Mouse (Mus musculus): ENCODE data around the gene Pltp.

Gene Pltp

DNA sequence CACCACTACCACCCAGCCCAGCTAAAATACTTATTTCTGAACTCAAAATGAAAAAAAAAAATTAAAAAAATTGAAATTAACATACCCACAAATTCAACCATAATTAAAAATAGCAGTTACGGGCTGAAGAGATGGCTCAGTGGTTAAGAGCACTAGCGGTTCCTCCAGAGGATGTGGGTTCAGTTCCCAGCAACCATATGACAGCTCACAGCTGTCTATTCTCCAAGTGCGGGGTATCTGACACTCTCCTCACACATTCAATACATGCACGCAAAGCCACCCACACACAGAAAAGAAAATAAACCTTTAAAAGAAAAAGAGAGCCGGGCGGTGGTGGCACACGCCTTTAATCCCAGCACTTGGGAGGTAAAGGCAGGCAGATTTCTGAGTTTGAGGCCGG lies 7.5 kb downstream of the Pltp start:
- no peak for DNase-seq (ENCODE audit: low spot score in 2 of 2)

DNA sequence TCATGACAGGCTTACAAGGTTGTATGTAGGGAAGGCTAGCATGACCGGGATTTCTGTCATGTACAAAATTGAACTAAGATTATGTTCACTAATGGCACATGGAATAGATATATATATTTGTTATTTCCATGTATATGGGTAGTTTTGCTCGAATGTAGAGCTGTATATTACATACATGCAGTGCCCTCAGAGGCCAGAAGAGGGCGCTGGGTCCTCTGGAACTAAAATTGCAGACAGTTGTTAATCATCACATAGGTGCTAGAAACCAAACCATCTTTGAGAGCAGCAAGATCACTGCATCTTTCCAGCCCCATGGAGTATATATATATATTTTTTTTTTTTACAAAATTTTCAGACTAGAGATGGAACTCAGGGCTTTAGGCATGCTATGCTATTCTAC lies 11.7 kb downstream of the Pltp start:
- DNase-seq (ENCODE audit: low spot score in 2 of 2): no peak

DNA sequence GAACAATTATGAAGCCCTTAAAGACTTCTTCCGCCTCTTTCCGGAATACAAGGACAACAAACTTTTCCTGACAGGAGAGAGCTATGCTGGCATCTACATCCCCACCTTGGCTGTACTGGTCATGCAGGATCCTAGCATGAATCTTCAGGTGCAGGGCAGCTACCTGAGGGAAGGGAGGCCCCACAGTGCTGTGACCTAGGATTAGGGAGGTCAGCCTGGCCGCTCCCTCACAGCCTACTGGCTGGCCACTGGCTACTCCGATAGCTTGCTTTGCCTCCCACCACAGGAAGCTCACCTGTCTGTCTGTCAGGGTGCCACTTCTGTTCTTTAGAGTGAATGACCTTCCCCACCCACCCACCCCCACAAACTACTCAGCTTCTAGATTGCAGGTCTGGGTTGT lies 22.3 kb downstream of the Pltp start:
- no peak for DNase-seq (ENCODE audit: low spot score in 2 of 2)

DNA sequence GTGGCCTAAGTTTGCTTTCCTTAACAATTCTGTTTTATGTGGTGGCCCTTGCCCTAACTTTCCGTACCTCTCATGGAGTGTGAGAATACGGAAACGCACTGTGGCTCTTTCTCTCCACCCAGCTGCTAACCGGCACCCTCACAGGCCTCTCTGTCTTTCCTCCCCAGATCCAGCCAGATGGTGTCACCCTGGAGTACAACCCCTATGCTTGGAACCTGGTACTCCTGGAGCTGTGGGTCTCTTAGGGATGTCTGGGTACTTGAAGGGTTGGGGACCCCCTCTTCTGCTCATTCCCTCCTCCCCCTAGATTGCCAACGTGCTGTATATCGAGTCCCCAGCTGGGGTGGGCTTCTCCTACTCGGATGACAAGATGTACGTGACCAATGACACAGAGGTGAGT lies 23.0 kb downstream of the Pltp start:
- DNase-seq (ENCODE audit: low spot score in 2 of 2): no peak

DNA sequence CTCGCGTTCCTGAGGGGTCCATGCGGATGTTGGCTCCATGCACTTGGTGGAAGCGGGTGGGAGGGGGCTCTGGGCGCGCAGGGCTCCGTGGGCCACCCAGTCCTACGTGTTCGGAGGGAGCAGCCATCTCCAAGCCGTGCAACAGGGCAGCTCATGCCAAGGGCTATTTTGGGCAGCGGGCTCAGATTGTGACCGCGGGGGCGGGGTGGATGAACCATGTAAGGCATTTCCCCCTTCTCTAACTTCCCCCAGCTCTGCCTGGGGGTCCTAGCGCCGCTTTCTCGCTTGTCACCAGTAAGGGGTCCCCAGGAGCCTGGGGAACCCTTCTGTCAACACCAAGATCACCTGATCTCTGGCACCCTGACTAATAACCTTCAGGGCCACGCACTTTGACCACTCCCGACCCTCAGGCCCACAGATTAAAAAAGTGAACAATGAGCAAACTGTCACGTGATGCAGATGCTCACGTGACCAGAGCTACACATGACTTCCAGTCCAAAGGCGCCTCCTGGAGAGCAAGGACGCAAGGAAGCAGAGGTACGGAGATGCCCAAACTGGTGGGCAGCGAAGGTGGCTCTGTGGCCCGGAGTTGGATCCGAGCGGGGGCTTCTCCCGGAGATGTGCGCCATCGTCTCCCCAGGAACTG lies 24.1 kb downstream of the Pltp start, which contains the start of gene Neurl2:
Gene Neurl2, minus strand, starts transcription at position 143 of the 646 bp plus-strand sequence.
- peak; percentile 89 to 92 for DNase-seq (ENCODE audit: low spot score in 2 of 2)

DNA sequence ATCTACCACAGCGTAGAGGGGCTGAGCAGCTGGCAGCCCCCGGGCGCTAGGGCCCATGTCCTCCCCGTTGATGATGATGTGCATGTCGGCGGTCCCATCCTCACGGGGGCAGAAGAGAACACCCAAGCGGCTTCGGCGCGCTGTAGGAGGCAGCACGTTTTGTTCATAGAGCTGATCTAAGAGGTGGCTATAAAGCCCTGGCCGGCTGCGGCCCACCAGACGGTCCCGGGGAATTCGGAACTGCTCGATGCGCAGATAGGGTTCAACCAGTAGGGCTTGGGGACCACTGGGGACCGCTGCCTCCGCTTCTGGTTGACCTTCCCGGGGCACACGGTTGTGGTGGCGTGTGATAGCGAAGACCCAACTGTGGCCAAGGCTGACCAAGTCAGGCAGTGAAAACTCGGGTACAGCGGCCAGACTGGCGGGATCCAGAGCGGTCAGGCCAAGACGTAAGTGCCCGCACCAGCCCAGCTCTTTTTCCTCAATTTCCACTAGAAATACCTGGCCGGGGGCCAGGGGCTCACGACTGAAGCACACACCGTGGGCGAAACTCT lies 24.7 kb downstream of the Pltp start, which contains the start of gene Ctsa:
Gene Ctsa, plus strand, starts transcription at position 126 of the 554 bp plus-strand sequence.
- DNase-seq (ENCODE audit: low spot score in 2 of 2): peak; percentile 73 to 76

DNA sequence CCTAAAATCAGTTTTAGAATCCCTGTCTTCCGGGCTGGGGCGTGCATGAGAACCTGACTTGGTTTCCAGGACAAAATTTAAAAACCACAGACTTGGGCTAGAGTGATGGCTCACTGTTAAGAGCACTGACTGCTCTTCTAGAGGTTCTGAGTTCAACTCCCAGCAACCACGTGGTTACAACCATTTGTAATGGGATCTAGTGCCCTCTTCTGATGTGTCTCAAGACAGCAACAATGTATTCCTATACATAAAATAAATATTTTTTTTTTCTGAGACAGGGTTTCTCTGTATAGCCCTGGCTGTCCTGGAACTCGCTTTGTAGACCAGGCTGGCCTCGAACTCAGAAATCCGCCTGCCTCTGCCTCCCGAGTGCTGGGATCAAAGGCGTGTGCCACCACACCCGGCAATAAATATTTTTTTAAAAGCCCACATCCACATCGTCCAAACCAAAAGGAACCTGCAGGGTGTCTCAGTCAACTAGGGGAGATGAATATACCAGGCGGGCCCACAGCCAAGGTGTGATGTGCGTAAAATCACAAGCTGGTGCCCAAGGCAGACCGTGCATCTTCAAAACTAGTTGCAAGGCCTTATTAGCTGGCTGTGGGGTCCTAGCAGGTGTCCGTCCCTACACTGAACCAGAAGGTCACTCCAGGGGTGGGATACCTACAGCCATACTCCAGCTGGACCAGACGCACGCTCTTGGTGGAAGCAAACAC lies 25.3 kb downstream of the Pltp start:
- no peak for DNase-seq (ENCODE audit: low spot score in 2 of 2)

DNA sequence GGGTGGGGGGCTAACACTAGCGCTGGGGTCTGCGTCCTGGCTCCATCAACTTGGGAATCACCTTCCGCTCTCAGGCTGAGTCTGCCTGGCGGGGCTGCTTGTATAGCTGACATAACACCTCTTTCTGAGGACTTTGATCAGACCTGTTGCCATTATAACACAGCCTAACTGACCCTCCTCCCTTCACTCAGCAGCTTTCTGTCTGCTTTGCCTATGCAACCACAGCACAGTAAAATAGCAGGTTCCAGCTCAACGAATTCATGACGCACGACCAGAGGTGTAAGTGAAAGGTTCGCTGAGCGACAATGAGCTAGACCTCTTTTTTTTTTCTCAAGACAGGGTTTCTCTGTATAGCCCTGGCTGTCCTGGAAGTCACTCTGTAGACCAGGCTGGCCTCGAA lies 26.5 kb downstream of the Pltp start:
- DNase-seq (ENCODE audit: low spot score in 2 of 2): no peak

DNA sequence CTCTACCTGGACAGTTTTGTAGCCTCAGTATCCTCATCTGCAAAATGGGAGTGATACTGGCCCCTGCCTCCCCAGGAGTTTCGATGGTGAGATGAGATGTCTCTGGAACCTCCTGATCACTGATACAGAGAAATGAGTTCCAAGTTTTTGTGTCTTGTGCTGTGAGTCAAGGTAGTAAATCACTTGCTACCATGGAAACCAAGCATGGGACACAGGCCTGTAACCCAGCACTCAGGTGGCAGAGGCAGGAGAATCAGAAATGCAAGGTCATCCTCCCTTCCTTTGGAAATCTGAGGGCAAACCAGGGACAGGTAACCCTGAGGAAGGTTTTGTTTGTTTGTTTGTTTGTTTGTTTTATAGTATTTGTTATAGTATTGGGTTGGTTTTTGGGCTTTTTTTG lies 28.4 kb downstream of the Pltp start:
- no peak for DNase-seq (ENCODE audit: low spot score in 2 of 2)

DNA sequence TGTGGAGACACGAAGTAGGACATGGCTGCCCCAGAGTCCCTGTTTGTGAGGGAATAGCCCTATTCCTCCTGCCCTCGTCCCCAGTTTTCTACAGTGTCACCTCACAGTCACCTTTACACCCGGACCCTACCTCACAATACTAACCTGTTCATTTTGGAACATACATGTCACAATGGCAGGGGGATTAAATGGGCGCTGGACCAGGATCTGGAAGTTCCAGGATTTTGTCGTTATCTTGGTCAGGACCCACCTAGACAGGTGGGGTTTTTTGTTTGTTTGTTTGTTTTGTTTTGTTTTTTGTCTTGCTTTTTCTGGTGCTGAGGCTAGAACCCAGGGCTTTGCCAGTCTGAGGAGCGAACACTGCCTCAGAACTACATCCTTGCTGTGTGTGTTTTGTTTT lies 29.1 kb downstream of the Pltp start, which contains the start of gene Spata25:
Gene Spata25, minus strand, starts transcription at position 101 of the 400 bp plus-strand sequence.
- DNase-seq (ENCODE audit: low spot score in 2 of 2): no peak

DNA sequence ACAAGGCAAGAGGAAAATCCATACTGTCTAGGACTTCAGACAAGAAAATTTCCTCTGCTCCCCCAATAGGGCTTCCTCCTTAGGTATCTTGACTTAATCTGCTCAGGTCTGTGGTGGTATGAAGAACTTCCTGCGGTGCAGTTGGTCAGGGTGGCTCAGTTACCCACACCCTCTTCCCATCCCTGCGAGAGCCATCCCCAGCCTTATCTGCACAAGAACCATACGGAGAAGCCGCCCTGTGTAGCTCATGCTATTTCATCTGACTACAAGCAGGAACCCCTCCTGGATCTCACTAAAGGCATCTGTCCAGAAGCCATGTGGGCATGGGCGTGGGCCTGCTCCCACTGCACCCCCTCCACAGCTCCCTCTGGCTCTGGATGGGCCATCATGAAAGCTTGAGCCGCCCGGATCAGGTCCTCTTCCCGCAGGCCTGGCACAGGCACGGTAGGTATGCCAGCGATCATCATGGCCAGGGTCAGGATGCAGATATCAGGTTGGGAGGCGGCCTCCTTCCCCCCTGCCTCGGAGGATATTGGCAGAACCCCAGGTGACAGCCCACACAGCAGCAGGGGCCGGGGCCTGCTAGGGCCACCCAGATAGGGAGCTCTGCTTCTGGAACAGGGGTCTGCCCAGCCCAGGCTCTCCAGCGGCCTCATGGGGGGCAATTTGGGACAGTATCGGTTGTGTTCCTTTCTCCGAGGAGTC lies 30.2 kb downstream of the Pltp start:
- no peak for DNase-seq (ENCODE audit: low spot score in 2 of 2)

DNA sequence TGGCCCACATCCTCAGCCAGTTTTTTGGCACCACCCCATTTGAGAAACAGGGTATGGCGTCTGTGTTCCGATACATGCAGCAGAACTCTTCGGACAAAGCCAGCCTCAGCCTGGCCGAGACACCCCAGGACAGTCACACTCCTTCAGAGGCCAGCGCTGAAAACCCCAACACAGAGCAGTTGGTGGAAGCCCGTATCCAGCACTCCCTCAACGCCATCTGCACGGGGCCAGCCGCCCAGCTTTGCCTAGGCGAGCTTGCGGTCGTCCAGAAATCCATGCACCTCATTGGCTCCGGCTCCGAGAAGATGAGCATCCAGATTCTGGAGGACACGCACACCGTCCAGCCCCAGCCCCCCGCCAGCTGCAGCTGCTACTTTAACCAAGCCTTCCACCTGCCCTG lies 32.0 kb downstream of the Pltp start:
- no peak for DNase-seq (ENCODE audit: low spot score in 2 of 2)

DNA sequence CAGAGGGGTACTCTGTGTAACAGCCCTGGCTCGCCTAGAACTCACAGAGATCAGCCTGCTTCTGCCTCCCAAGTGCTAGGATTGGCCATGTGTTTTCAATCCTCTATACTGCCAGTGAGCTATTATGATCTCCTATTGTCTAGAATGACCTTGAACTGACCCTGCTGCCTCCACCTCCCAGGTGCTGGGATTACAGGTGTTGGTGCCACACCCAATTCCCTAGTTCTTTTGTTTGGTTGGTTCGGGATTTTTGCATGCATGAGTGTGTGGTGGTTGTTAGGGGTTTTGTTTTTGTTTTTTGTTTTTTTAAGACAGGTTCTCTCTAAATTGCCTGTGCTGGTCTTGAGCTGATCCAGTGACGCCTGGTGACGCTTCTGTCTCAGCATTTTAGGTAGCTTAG lies 33.5 kb downstream of the Pltp start:
- no peak for DNase-seq (ENCODE audit: low spot score in 2 of 2)

DNA sequence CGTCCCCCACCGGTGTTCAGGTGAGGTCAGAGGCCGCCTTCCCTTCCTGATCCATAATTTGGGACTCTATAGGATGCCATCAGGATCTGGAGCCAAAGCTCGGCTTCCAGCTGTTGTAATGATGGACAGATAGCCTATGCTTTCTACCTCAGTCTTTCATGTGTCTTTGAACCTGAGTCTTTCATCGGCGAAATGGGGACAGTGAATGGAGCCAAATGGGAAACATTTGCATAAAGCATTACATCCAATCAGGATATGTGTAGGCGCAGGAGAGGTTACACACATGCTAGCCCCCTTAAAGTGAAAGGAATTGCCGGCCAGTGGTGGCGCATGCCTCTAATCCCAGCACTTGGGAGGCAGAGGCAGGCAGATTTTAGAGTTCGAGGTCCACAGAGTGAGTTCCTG lies 34.3 kb downstream of the Pltp start:
- DNase-seq (ENCODE audit: low spot score in 2 of 2): peak in 1 of 2 experiments; percentile 28

DNA sequence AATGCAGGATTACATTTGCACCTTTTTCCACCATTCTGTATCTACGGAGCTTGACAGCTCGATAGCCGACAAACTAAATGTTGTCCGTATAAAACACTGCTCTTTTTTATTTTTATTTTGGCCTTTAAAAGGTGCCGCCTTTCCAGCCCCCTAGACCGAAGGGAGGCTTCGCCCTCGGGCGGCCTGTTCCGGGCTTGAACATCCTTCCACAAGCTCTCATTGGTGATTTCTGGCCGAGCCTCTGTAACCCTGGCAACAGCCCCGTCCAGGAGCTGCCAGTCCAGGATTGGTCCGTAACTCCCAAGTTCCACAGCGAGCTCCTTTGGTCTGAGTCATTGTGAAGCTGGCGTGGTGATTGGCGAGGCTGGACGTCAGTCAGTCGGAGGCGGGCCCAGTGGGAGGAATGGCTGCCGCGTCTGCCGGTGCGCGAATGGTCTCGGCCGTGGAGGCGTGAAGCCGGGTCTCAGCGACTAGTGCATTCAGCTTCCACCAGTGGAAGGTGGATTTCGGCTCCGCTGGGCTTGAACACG lies 34.8 kb downstream of the Pltp start, which contains the start of gene Zswim1:
Gene Zswim1, plus strand, starts transcription at position 51 of the 530 bp plus-strand sequence.
- peak; percentile 99 for DNase-seq (ENCODE audit: low spot score in 2 of 2)

DNA sequence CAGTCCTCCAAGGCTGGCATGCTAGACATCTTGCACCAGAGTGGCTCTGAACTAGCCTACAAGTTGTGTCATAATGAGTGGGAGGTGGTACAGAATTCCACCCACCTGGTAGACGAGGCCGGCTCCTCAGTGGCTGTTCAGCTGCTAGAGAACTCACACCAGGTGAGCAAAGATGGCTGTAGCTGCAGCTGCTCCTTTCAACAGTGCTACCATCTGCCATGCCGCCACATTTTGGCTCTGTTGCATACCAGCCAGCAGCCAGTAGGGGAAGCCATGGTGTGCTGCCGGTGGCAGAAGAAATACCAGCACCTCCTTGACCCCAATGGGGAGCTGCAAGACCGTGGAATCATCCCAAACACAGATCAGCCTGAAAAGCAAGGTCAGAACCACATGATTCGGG lies 36.5 kb downstream of the Pltp start:
- no peak for DNase-seq (ENCODE audit: low spot score in 2 of 2)

DNA sequence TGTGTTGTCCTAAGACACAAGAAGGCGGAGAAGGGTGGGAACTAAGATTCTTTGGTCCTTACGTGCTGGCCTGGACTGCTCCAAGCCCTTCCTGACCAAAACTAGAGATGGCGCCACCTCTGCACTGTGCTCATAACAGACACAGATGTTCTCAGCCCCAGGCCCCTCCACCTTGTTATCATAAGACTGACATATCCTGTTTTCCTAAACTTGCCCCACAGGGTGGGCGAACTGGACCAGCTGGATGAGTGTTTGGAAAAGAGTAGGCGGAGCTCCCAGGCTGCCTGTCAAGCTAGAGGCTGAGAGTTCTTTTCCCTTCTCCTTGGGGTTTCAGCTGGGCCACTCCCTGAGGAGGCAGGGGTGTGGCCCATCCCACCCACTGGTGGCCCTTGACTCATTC lies 39.8 kb downstream of the Pltp start:
- no peak for DNase-seq (ENCODE audit: low spot score in 2 of 2)

DNA sequence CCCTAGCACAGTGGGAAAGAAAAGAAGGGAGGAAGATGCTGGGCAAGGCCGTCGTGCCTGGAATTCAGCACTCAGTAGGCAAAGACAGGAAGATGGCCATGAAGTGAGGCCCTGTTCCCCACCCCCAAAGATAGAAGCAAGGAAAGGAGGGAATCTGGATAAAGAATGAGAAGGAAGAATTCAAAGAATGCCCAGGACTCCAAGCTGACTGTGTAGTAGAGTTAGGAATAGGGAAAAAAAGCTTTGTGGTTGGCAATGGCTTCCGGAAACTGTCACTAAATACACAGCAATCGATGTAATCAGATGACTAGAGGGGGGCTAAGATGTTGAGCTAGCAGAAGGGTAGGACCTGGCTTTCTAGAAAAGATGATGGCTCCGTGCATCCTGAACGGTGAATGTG lies 40.3 kb downstream of the Pltp start:
- DNase-seq (ENCODE audit: low spot score in 2 of 2): no peak

DNA sequence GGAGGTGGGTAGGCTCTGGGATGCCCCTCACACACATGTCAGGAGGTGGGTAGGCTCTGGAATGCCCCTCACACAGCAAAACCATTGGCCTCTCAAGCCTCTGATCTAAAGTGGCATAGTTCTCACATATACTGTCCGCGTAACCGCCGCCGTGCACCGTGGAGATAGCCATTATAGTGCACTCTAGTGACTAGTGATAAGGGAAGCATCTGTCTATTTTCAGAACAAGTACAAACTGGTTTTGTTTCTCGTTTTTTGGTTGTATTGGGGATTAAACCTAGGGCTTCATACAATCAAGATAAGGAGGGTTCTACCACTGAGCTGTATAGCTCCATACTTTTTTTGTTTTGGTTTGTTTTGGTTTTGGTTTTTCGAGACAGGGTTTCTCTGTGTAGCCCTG lies 41.7 kb downstream of the Pltp start:
- DNase-seq (ENCODE audit: low spot score in 2 of 2): no peak

DNA sequence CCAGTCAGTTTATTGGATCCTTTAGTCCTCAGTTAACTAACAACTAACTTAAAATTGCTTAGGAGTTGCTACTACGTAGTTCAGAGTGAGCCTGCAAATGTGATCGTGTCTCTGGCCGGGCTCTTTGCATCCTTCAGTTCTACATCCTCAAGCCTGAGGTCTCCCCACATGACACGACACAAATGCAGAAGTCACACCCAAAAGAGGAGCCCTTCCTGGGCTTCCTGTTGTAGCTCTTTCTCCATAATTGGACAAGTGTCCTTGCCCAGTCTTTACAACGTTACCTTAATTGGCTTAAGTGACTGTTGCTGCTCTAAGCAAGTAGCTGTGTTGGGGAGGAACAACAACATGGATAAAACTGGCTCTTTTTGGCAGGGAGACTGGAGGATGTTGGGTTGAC lies 42.2 kb downstream of the Pltp start:
- no peak for DNase-seq (ENCODE audit: low spot score in 2 of 2)

DNA sequence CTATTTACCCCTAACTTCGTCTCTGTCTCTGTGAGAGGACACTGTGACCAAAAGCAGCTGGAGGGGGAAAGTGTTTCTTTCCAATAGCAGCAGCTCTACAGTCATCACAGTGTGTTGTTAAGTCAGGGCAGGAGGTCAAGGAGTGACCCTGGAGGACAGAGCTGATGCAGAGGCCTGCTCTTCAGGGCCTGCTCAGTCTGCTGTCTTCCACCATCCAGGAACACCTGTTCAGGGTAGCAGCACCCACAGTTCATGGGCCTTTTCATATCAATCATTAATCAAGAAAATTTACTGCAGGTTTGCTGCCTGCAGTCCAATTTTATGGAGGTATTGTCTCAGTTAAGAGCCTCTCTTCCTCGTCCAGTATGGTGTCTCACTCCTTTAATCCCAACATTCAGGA lies 44.0 kb downstream of the Pltp start:
- DNase-seq (ENCODE audit: low spot score in 2 of 2): no peak

DNA sequence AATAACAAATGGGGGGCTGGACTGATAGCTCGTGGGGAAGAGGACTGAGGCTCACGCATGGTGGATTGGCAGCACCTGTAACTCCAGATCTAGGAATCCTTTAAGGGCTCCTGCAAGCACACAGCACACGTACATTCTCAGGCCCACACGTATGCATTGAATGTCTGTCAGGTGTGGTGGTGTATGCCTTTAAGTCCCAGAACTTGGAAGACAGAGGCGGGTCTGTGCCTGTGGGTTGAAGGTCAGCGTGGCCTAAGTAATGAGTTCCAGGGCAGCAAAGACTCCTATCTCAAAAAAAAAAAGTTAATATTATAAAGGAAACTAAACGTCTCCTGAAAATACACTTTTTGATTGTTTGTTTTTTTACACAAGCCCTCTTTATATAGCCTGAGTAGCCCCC lies 50.9 kb downstream of the Pltp start:
- no peak for DNase-seq (ENCODE audit: low spot score in 2 of 2)
